Mouse (Mus musculus): ENCODE measurements at regions not wholly inside any gene's neighbourhood (a gene's known extent, or its start where the extent isn't known, plus 50 kb on each side); places are given as distances from the start of the nearest gene placed in this dataset.

GRCm38 (mm10) chr17:48616205-48616604, 161.5 kb downstream of the Unc5cl start:
- H3K4me3 ChIP-seq: no peak overlapping the region
- no peaks in the 10 kb centered on the region for H3K9me3 ChIP-seq
- WGBS: 40% methylated on average over 4 of the region's 4 CpGs
- no peak overlapping the region for H3K9ac ChIP-seq
- no peaks in the 10 kb centered on the region for H3K4me1 ChIP-seq
- no peaks in the 10 kb centered on the region for H3K27me3 ChIP-seq
- ATAC-seq (ENCODE audit: insufficient number of reproducible peaks, low FRiP score, low TSS enrichment, low read depth): no peak
- no peak overlapping the region for H3K4me2 ChIP-seq
- H3K27ac ChIP-seq: no peak overlapping the region
- no peaks in the 10 kb centered on the region for H3K36me3 ChIP-seq

GRCm38 (mm10) chr17:48620896-48621295, 166.2 kb downstream of the Unc5cl start:
- no peak overlapping the region for H3K27ac ChIP-seq
- no peak for ATAC-seq (ENCODE audit: insufficient number of reproducible peaks, low FRiP score, low TSS enrichment, low read depth)
- no peaks in the 10 kb centered on the region for H3K36me3 ChIP-seq
- 71% methylated on average over 2 of the region's 2 CpGs for WGBS
- H3K4me1 ChIP-seq: no peaks in the 10 kb centered on the region
- H3K9ac ChIP-seq: no peak overlapping the region
- no peak overlapping the region for H3K4me2 ChIP-seq
- H3K4me3 ChIP-seq: no peak overlapping the region
- H3K27me3 ChIP-seq: no peaks in the 10 kb centered on the region
- H3K9me3 ChIP-seq: no peaks in the 10 kb centered on the region

GRCm38 (mm10) chr17:48621676-48622075, 167.0 kb downstream of the Unc5cl start:
- Histone ChIP-seq H3K9ac (no peak overlapping the region), H3K27me3 (no peaks in the 10 kb centered on the region), H3K9me3 (no peaks in the 10 kb centered on the region), H3K4me1 (no peaks in the 10 kb centered on the region), H3K27ac (no peak overlapping the region), H3K4me3 (no peak overlapping the region), H3K4me2 (no peak overlapping the region), H3K36me3 (no peaks in the 10 kb centered on the region)
- WGBS: 89% methylated on average over 11 of the region's 11 CpGs
- no peak for ATAC-seq (ENCODE audit: insufficient number of reproducible peaks, low FRiP score, low TSS enrichment, low read depth)

GRCm38 (mm10) chr17:48624937-48625336, 170.2 kb downstream of the Unc5cl start:
- no peak overlapping the region for H3K4me3 ChIP-seq
- H3K27ac ChIP-seq: no peak overlapping the region
- H3K4me2 ChIP-seq: no peak overlapping the region
- no peaks in the 10 kb centered on the region for H3K36me3 ChIP-seq
- no peak overlapping the region for H3K9ac ChIP-seq
- WGBS: 75% methylated on average over 14 of the region's 14 CpGs
- ATAC-seq (ENCODE audit: insufficient number of reproducible peaks, low FRiP score, low TSS enrichment, low read depth): no peak
- H3K27me3 ChIP-seq: no peaks in the 10 kb centered on the region
- H3K4me1 ChIP-seq: no peaks in the 10 kb centered on the region
- no peaks in the 10 kb centered on the region for H3K9me3 ChIP-seq

GRCm38 (mm10) chr17:48625971-48626370, 171.3 kb downstream of the Unc5cl start:
- H3K4me1 ChIP-seq: no peaks in the 10 kb centered on the region
- no peaks in the 10 kb centered on the region for H3K9me3 ChIP-seq
- H3K27ac ChIP-seq: no peak overlapping the region
- no peak overlapping the region for H3K9ac ChIP-seq
- ATAC-seq (ENCODE audit: insufficient number of reproducible peaks, low FRiP score, low TSS enrichment, low read depth): no peak
- no peaks in the 10 kb centered on the region for H3K36me3 ChIP-seq
- no peak overlapping the region for H3K4me3 ChIP-seq
- 89% methylated on average over 6 of the region's 6 CpGs for WGBS
- no peak overlapping the region for H3K4me2 ChIP-seq
- no peaks in the 10 kb centered on the region for H3K27me3 ChIP-seq

GRCm38 (mm10) chr17:48639611-48640010, 184.9 kb downstream of the Unc5cl start:
- Histone ChIP-seq H3K4me2 (no peak overlapping the region), H3K27ac (no peak overlapping the region), H3K36me3 (no peaks in the 10 kb centered on the region), H3K4me1 (no peaks in the 10 kb centered on the region), H3K4me3 (no peak overlapping the region), H3K9me3 (no peaks in the 10 kb centered on the region), H3K9ac (no peak overlapping the region), H3K27me3 (no peaks in the 10 kb centered on the region)
- ATAC-seq (ENCODE audit: insufficient number of reproducible peaks, low FRiP score, low TSS enrichment, low read depth): no peak
- 88% methylated on average over 12 of the region's 12 CpGs for WGBS

- no peak overlapping the region for H3K27ac ChIP-seq
These were observed 188.9 kb downstream of the Unc5cl start for GRCm38 (mm10) chr17:48643533-48644019.

GRCm38 (mm10) chr17:48645056-48645455, 190.4 kb downstream of the Unc5cl start:
- H3K4me3 ChIP-seq: no peak overlapping the region
- H3K27ac ChIP-seq: no peak overlapping the region
- H3K4me1 ChIP-seq: no peaks in the 10 kb centered on the region
- no peaks in the 10 kb centered on the region for H3K36me3 ChIP-seq
- H3K4me2 ChIP-seq: no peak overlapping the region
- ATAC-seq (ENCODE audit: insufficient number of reproducible peaks, low FRiP score, low TSS enrichment, low read depth): no peak
- no peaks in the 10 kb centered on the region for H3K9me3 ChIP-seq
- no peaks in the 10 kb centered on the region for H3K27me3 ChIP-seq
- H3K9ac ChIP-seq: no peak overlapping the region
- WGBS: 81% methylated on average over 1 of the region's 1 CpGs

More at GRCm38 (mm10) chr17:48643533-48644019, 188.9 kb downstream of the Unc5cl start:
- Histone ChIP-seq H3K4me2 (no peak overlapping the region), H3K4me1 (no peaks in the 10 kb centered on the region), H3K27me3 (no peaks in the 10 kb centered on the region), H3K36me3 (no peaks in the 10 kb centered on the region), H3K9ac (no peak overlapping the region), H3K9me3 (no peaks in the 10 kb centered on the region), H3K4me3 (no peak overlapping the region)
- no peak for ATAC-seq (ENCODE audit: insufficient number of reproducible peaks, low FRiP score, low TSS enrichment, low read depth)
- 19% methylated on average over 5 of the region's 5 CpGs for WGBS

- Histone ChIP-seq H3K4me3 (peak overlapping the region; percentile 7; the same call in 1 of the 2 replicates), H3K36me3 (no peaks in the 10 kb centered on the region), H3K4me2 (peak overlapping the region; percentile 26; the same call in 1 of the 2 replicates), H3K9ac (no peak overlapping the region), H3K9me3 (no peaks in the 10 kb centered on the region), H3K27me3 (no peaks in the 10 kb centered on the region), H3K27ac (no peak overlapping the region), H3K4me1 (no peaks in the 10 kb centered on the region)
- 56% methylated on average over 11 of the region's 11 CpGs for whole genome bisulfite sequencing
- no peak for ATAC-seq (ENCODE audit: insufficient number of reproducible peaks, low FRiP score, low TSS enrichment, low read depth)
These were observed 192.0 kb downstream of the Unc5cl start for GRCm38 (mm10) chr17:48646626-48647195.

- H3K4me1 ChIP-seq: no peaks in the 10 kb centered on the region
- H3K27me3 ChIP-seq: no peaks in the 10 kb centered on the region
- no peaks in the 10 kb centered on the region for H3K36me3 ChIP-seq
- 50% methylated on average over 14 of the region's 14 CpGs for WGBS
- ATAC-seq (ENCODE audit: insufficient number of reproducible peaks, low FRiP score, low TSS enrichment, low read depth): no peak
- peak overlapping the region; percentile 26 for H3K4me2 ChIP-seq
- H3K9me3 ChIP-seq: no peaks in the 10 kb centered on the region
- no peak overlapping the region for H3K9ac ChIP-seq
- H3K27ac ChIP-seq: no peak overlapping the region
- H3K4me3 ChIP-seq: peak overlapping the region; percentile 7; the same call in 1 of the 2 replicates
These were observed 192.7 kb downstream of the Unc5cl start for GRCm38 (mm10) chr17:48647431-48647830.

GRCm38 (mm10) chr17:48650556-48650955, 195.9 kb downstream of the Unc5cl start:
- no peak overlapping the region for H3K4me2 ChIP-seq
- no peak overlapping the region for H3K4me3 ChIP-seq
- no peak overlapping the region for H3K27ac ChIP-seq
- 77% methylated on average over 13 of the region's 13 CpGs for WGBS
- no peak for ATAC-seq (ENCODE audit: insufficient number of reproducible peaks, low FRiP score, low TSS enrichment, low read depth)
- no peaks in the 10 kb centered on the region for H3K27me3 ChIP-seq
- H3K36me3 ChIP-seq: no peaks in the 10 kb centered on the region
- no peak overlapping the region for H3K9ac ChIP-seq
- no peaks in the 10 kb centered on the region for H3K9me3 ChIP-seq
- H3K4me1 ChIP-seq: no peaks in the 10 kb centered on the region

GRCm38 (mm10) chr17:48672749-48673148, 218.0 kb downstream of the Unc5cl start:
- H3K27me3 ChIP-seq: no peaks in the 10 kb centered on the region
- 81% methylated on average over 3 of the region's 3 CpGs for WGBS
- H3K4me1 ChIP-seq: no peaks in the 10 kb centered on the region
- no peaks in the 10 kb centered on the region for H3K9me3 ChIP-seq
- H3K27ac ChIP-seq: no peak overlapping the region
- no peak overlapping the region for H3K4me3 ChIP-seq
- ATAC-seq (ENCODE audit: insufficient number of reproducible peaks, low FRiP score, low TSS enrichment, low read depth): no peak
- no peak overlapping the region for H3K4me2 ChIP-seq
- no peak overlapping the region for H3K9ac ChIP-seq
- H3K36me3 ChIP-seq: no peaks in the 10 kb centered on the region
